ENCODE assay signal across 9 mouse cellular contexts in genomic region chr6:126553812-126554211, GRCm38 (mm10). TPM values are rescaled to one million over a fixed set of nuclear protein-coding genes. Genes with fewer than 3 reads are reported as not detected.
DNase-seq lines count a peak whose midpoint lies in the region; ATAC-seq and TF ChIP-seq lines count a peak whose summit lies in the region.
"Had no signal": no experiment of that assay in that cellular context is flagged by ENCODE, and none has a peak within 500 bp of the region (broad histone marks: within the 10 kb centered on the region; RNA-seq: fewer than 3 reads in every experiment).

No protein-coding gene starts in this region.

- no peak overlapping the region for H3K4me2 ChIP-seq in midbrain, embryonic 13.5 days (replicated peaks)

- H3K4me1 ChIP-seq in heart, embryonic 10.5 days = peaks cover 8% of the 10 kb centered on the region; the same call in 1 of the 2 replicates
- peaks cover 38% of the 10 kb centered on the region for H3K4me1 ChIP-seq in cerebellum, adult 2 months (ENCODE audit: control insufficient read depth, insufficient read depth, low read length)
- no peaks in the 10 kb centered on the region for H3K4me1 ChIP-seq in midbrain, embryonic 13.5 days (replicated peaks)

- WGBS in heart, embryonic 10.5 days = 28% methylated on average over 9 of the region's 9 CpGs
- 5% methylated on average over 9 of the region's 9 CpGs for WGBS in cerebellum, adult 2 months
- 22% methylated on average over 9 of the region's 9 CpGs for WGBS in midbrain, embryonic 13.5 days

- peak; percentile 25 to 50 for DNase-seq in heart, adult 18-20 months
- DNase-seq in heart, embryonic 10.5 days (ENCODE audit: low spot score) = no peak
- DNase-seq in cerebellum, adult 2 months = peak; percentile 76 to 86
- DNase-seq in frontal cortex, adult 2 months (ENCODE audit: extremely low spot score in 1 of 2, low spot score in 1 of 2) = peak; percentile 40 to 79
- peak; percentile 61 to 63 for DNase-seq in layer of hippocampus, adult 2 months (ENCODE audit: low spot score in 2 of 2)
- no peak for DNase-seq in urinary bladder, adult 18-20 months (ENCODE audit: low spot score in 2 of 2)
- DNase-seq in urinary bladder, postnatal 36 days (ENCODE audit: low spot score in 2 of 2) = no peak

- peak; percentile 55; the same call in 1 of the 2 replicates for TF ChIP-seq CTCF in cerebellum, adult 2 months (IDR thresholded peaks at IDR 0.05; ENCODE audit: borderline replicate concordance, insufficient read depth, low read depth, low read length)
- peak; percentile 66 for TF ChIP-seq CTCF in layer of hippocampus, adult 2 months (conservative IDR thresholded peaks at IDR 0.05)

- ATAC-seq in midbrain, embryonic 13.5 days = peak; percentile 44

- H3K27ac ChIP-seq in heart, embryonic 10.5 days = no peak overlapping the region
- H3K27ac ChIP-seq in cerebellum, adult 2 months (ENCODE audit: insufficient read depth, low read length) = peak overlapping the region; percentile 36; the same call in 1 of the 2 replicates
- H3K27ac ChIP-seq in layer of hippocampus, adult 2 months = peak overlapping the region; percentile 28; the same call in 1 of the 2 replicates
- no peak overlapping the region for H3K27ac ChIP-seq in midbrain, embryonic 13.5 days

- H3K9ac ChIP-seq in midbrain, embryonic 13.5 days (replicated peaks) = peak overlapping the region; percentile 14; the same call in 1 of the 2 replicates

- H3K36me3 ChIP-seq in heart, embryonic 10.5 days = no peaks in the 10 kb centered on the region
- H3K36me3 ChIP-seq in midbrain, embryonic 13.5 days = no peaks in the 10 kb centered on the region

- TF ChIP-seq POLR2A in cerebellum, adult 2 months (IDR thresholded peaks at IDR 0.05; ENCODE audit: borderline replicate concordance, insufficient read depth, low read length) = no peak

- no peak overlapping the region for H3K4me3 ChIP-seq in heart, embryonic 10.5 days
- no peak overlapping the region for H3K4me3 ChIP-seq in cerebellum, adult 2 months (replicated peaks; ENCODE audit: insufficient read depth, low read depth, low read length)
- H3K4me3 ChIP-seq in layer of hippocampus, adult 2 months = no peak overlapping the region
- H3K4me3 ChIP-seq in midbrain, embryonic 13.5 days (replicated peaks) = no peak overlapping the region
- H3K4me3 ChIP-seq: erythroblast, embryonic 14.5 days had no signal

- peaks cover 27% of the 10 kb centered on the region for H3K27me3 ChIP-seq in heart, embryonic 10.5 days (ENCODE audit: insufficient read depth, poor library complexity, severe bottlenecking)
- no peaks in the 10 kb centered on the region for H3K27me3 ChIP-seq in cerebellum, adult 2 months (ENCODE audit: control insufficient read depth, insufficient read depth, low read length)
- peaks cover 18% of the 10 kb centered on the region; the same call in 1 of the 2 replicates for H3K27me3 ChIP-seq in midbrain, embryonic 13.5 days

- no peaks in the 10 kb centered on the region for H3K9me3 ChIP-seq in heart, embryonic 10.5 days
- no peaks in the 10 kb centered on the region for H3K9me3 ChIP-seq in midbrain, embryonic 13.5 days

RNA-seq across cellular contexts. Expression of gene Kcna5, which starts 18.6 kb away (rescaled TPM):
- 10 to 100 TPM; 18.3 to 22.4 TPM for total RNA-seq in heart, adult 18-20 months (2021)
- 9.3 and 12.8 TPM in 2 replicates for polyA plus RNA-seq in heart, embryonic 10.5 days (2016; fragmentation: Nextera tagmentation; extraction: Ambion mirVana)
- 0.80 and 1.0 TPM in 2 replicates for polyA plus RNA-seq in cerebellum, adult 2 months (2012; rRNA removed)
- 5.4 and 6.3 TPM in 2 replicates for polyA plus RNA-seq in frontal cortex, adult 2 months (2012; rRNA removed)
- 1 to 10 TPM; 1.5 to 1.6 TPM for total RNA-seq in layer of hippocampus, adult 2 months (2021)
- polyA plus RNA-seq in midbrain, embryonic 13.5 days (2015; fragmentation: Nextera tagmentation; extraction: Ambion mirVana) = 3.3 and 5.5 TPM in 2 replicates
- polyA plus RNA-seq: erythroblast, embryonic 14.5 days had no signal

Comparison
In these comparisons a context has a peak if more than half of its experiments do, and no peak if none do; other contexts are left out.
1. DNase-seq: peak in heart, adult 18-20 months (2 of 2), cerebellum, adult 2 months (2 of 2), frontal cortex, adult 2 months (2 of 2) and layer of hippocampus, adult 2 months (2 of 2); none in heart, embryonic 10.5 days (single experiment), urinary bladder, adult 18-20 months (0 of 2) and urinary bladder, postnatal 36 days (0 of 2).
2. H3K27ac ChIP-seq: peak in cerebellum, adult 2 months (single experiment) and layer of hippocampus, adult 2 months (single experiment); none in heart, embryonic 10.5 days (single experiment) and midbrain, embryonic 13.5 days (single experiment).